Mouse (Mus musculus) MEL (cell line): ENCODE results near the gene Sox6.

Experiments used
- CHD1 ChIP-seq: IDR thresholded peaks from 2 replicates; pipeline ENCODE4 v1.6.1; 2012; ENCODE audit warnings: low read depth, mild to moderate bottlenecking, inconsistent platforms, low read length, improper control_type of control experiment
- CTCF ChIP-seq, 3 experiments: IDR thresholded peaks in 2 of 3; conservative IDR thresholded peaks in 1 of 3; 2 replicates each; pipeline ENCODE4 v1.5.1; 2011 to 2012; ENCODE audit warnings: low read length in 3 of 3, low read depth in 2 of 3, mild to moderate bottlenecking in 2 of 3, improper control_type of control experiment in 1 of 3, inconsistent platforms in 1 of 3, mixed read lengths in 1 of 3, moderate library complexity in 1 of 3; ENCODE audit not compliant: control insufficient read depth in 1 of 3, insufficient read depth in 1 of 3, poor library complexity in 1 of 3, severe bottlenecking in 1 of 3
- EP300 ChIP-seq, 2 experiments: IDR thresholded peaks; 2 replicates each; pipeline ENCODE4 v1.6.1; 2011; ENCODE audit warnings: improper control_type of control experiment in 2 of 2, low read length in 2 of 2, low read depth in 1 of 2, mild to moderate bottlenecking in 1 of 2
- JUND ChIP-seq: IDR thresholded peaks from 2 replicates; pipeline ENCODE4 v1.6.1; 2011; ENCODE audit warnings: low read depth, mild to moderate bottlenecking, improper control_type of control experiment, low read length
- MAFK ChIP-seq: IDR thresholded peaks from 2 replicates; pipeline ENCODE4 v1.6.1; 2011; ENCODE audit warnings: low read depth, mild to moderate bottlenecking, low read length, improper control_type of control experiment, borderline replicate concordance
- MAX ChIP-seq: IDR thresholded peaks from 2 replicates; pipeline ENCODE4 v1.6.1; 2011; ENCODE audit warnings: low read length, improper control_type of control experiment
- POLR2A ChIP-seq, 2 experiments: IDR thresholded peaks; 2 replicates each; pipeline ENCODE4 v1.6.1; 2011 to 2012; ENCODE audit warnings: low read length in 2 of 2, mild to moderate bottlenecking in 2 of 2, control low read depth in 1 of 2, improper control_type of control experiment in 1 of 2, low read depth in 1 of 2, moderate library complexity in 1 of 2; ENCODE audit not compliant: control insufficient read depth in 1 of 2, insufficient read depth in 1 of 2, poor library complexity in 1 of 2
- RCOR1 ChIP-seq: IDR thresholded peaks from 2 replicates; pipeline ENCODE4 v1.6.1; 2012; ENCODE audit warnings: low read depth, mild to moderate bottlenecking, inconsistent platforms, low read length, improper control_type of control experiment
- USF1 ChIP-seq: IDR thresholded peaks from 2 replicates; pipeline ENCODE4 v1.6.1; 2014; ENCODE audit warnings: low read depth, mild to moderate bottlenecking, inconsistent platforms, low read length, improper control_type of control experiment, moderate library complexity
- ZC3H11A ChIP-seq: IDR thresholded peaks from 2 replicates; pipeline ENCODE4 v1.6.1; 2012; ENCODE audit warnings: low read depth, mild to moderate bottlenecking, inconsistent platforms, low read length, improper control_type of control experiment

- TF ChIP-seq POLR2A (IDR thresholded peaks at IDR 0.05; ENCODE audit: control insufficient read depth in 1 of 2, insufficient read depth in 1 of 2, low read depth in 1 of 2, low read length in 2 of 2, poor library complexity in 1 of 2) (no peak), CTCF (IDR thresholded peaks at IDR 0.05 in 2 of 3, conservative IDR thresholded peaks at IDR 0.05 in 1 of 3; ENCODE audit: control insufficient read depth in 1 of 3, insufficient read depth in 1 of 3, low read depth in 2 of 3, low read length in 3 of 3, poor library complexity in 1 of 3, severe bottlenecking in 1 of 3) (no peak), EP300 (IDR thresholded peaks at IDR 0.05; ENCODE audit: low read depth in 1 of 2, low read length in 2 of 2) (no peak), CHD1 (no peak), MAFK (no peak), RCOR1 (no peak), ZC3H11A (no peak), MAX (no peak), USF1 (no peak), JUND (no peak)
Measured at GRCm38 (mm10) chr7:115630287-115630686, 408.3 kb downstream of the Sox6 start.
